Mouse (Mus musculus) liver, postnatal 0 days (tissue): Measurements from ENCODE around the gene Tmem52. TPM values are rescaled to one million over a fixed set of nuclear protein-coding genes. Genes with fewer than 3 reads are reported as not detected.

Source experiments
- ATAC-seq: fragments of 200-750 bp; cut with Nextera tagmentation; 2 replicates; pipeline ENCODE4 v1.8.0; 2017; ENCODE audit warnings: mild to moderate bottlenecking, moderate library complexity
- DNase-seq: peaks from one replicate; pipeline ENCODE4 v3.0.0-alpha.2; 2016
- H3K27ac ChIP-seq: fragments of 300-500 bp; sonication (generic); 2 replicates; pipeline ENCODE4 v1.5.1; 2014; ENCODE audit warnings: antibody characterized with exemption, moderate library complexity, mild to moderate bottlenecking, low read depth
- H3K27me3 ChIP-seq: fragments of 300-500 bp; sonication (generic); 2 replicates; pipeline ENCODE4 v1.6.1; 2014; ENCODE audit warnings: low read length, control low read depth, mixed read lengths; ENCODE audit not compliant: insufficient read depth
- H3K36me3 ChIP-seq: fragments of 300-500 bp; sonication (generic); replicated peaks from 2 replicates; pipeline ENCODE4 v1.6.1; 2014; ENCODE audit warnings: mild to moderate bottlenecking, control low read depth, low read length, moderate library complexity, mixed read lengths; ENCODE audit not compliant: insufficient read depth
- H3K4me1 ChIP-seq: fragments of 300-500 bp; sonication (generic); 2 replicates; pipeline ENCODE4 v1.6.1; 2014; ENCODE audit warnings: antibody characterized with exemption, mild to moderate bottlenecking, control low read depth; ENCODE audit not compliant: insufficient read depth
- H3K4me2 ChIP-seq: fragments of 300-500 bp; sonication (generic); 2 replicates; pipeline ENCODE4 v1.6.1; 2014; ENCODE audit warnings: low read depth, mild to moderate bottlenecking, low read length, moderate library complexity, mixed read lengths
- H3K4me3 ChIP-seq: fragments of 300-500 bp; sonication (generic); 2 replicates; pipeline ENCODE4 v1.5.1; 2014; ENCODE audit warnings: low read depth, low read length
- H3K9ac ChIP-seq: fragments of 300-500 bp; sonication (generic); replicated peaks from 2 replicates; pipeline ENCODE4 v1.6.1; 2014; ENCODE audit warnings: mild to moderate bottlenecking, moderate library complexity
- H3K9me3 ChIP-seq: fragments of 300-500 bp; sonication (generic); 2 replicates; pipeline ENCODE4 v1.6.1; 2016; ENCODE audit warnings: mild to moderate bottlenecking, control low read depth, low read length, mixed read lengths
- CTCF ChIP-seq: sonication (generic); IDR thresholded peaks from 2 replicates; pipeline ENCODE4 v1.5.1; 2016; ENCODE audit warnings: antibody characterized with exemption, low read depth
- EP300 ChIP-seq: IDR thresholded peaks from 2 replicates; pipeline ENCODE4 v1.6.1; 2016; ENCODE audit warnings: antibody characterized with exemption, low read depth, mild to moderate bottlenecking
- WGBS: fragments of 180-500 bp; shearing (Covaris S2); extraction: QIAGEN DNeasy Blood & Tissue Kit; methylation state at CpG from one replicate; pipeline ENCODE4 v1.1.7; 2014; ENCODE audit not compliant: insufficient replicate concordance; 5-methylcytosine and 5-hydroxymethylcytosine counted together
- polyA plus RNA-seq: library from polyadenylated mRNA; unstranded; fragments of >200 nt; fragmentation: Nextera tagmentation; extraction: Ambion mirVana; gene quantifications from 2 replicates; pipeline ENCODE4 v1.2.1, GENCODE M21; 2015

Tmem52 gene
- polyA plus RNA-seq, 1 experiment from 2014 or later, result 0.15 TPM

- ATAC-seq, result peak; percentile 79
- Histone ChIP-seq H3K27me3 (no peaks in the 10 kb centered on the region), H3K36me3 (no peaks in the 10 kb centered on the region), H3K4me2 (peak overlapping the region; percentile 61), H3K4me1 (peaks cover 4% of the 10 kb centered on the region; the same call in 1 of the 2 replicates), H3K27ac (0 out of 2 replicates have a peak overlapping the region, but pooled peaks have one; percentile 35), H3K4me3 (peak overlapping the region; percentile 27; the same call in 1 of the 2 replicates), H3K9ac (no peak overlapping the region), H3K9me3 (no peaks in the 10 kb centered on the region)
- peak; percentile 89 for DNase-seq
- WGBS, result 19% methylated on average over 28 of the region's 28 CpGs
- TF ChIP-seq EP300 (no peak), CTCF (peak; percentile 99)
Observed at GRCm38 (mm10) chr4:155481381-155482124, 12.6 kb downstream of the Tmem52 start.

DNA sequence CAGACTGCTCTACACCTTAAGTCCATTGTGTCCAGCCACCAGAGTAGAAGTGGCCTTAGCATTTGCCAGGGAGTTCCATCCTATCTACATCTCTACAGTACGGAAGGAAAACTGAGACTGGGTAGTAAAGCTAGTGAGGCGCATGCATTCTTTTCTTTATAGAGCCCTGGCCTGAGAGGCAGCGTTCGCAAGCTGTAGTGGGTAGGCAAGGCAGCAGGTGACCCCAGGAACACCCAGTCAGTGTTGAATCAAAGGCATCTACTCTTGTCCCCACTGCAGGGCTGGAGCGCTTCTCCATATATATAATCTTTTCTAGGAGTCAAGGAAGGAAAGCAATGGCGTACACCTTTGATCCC lies 13.2 kb downstream of the Tmem52 start:
- H3K27me3 ChIP-seq, result no peaks in the 10 kb centered on the region
- no peaks in the 10 kb centered on the region for H3K9me3 ChIP-seq
- ATAC-seq, result no peak
- H3K4me2 ChIP-seq, result peak overlapping the region; percentile 61
- no peak overlapping the region for H3K9ac ChIP-seq
- WGBS, result 78% methylated on average over 6 of the region's 6 CpGs
- H3K27ac ChIP-seq, result 0 out of 2 replicates have a peak overlapping the region, but pooled peaks have one; percentile 35
- peaks cover 10% of the 10 kb centered on the region for H3K4me1 ChIP-seq
- H3K4me3 ChIP-seq, result no peak overlapping the region
- DNase-seq, result no peak
- H3K36me3 ChIP-seq, result no peaks in the 10 kb centered on the region
- TF ChIP-seq EP300, result no peak
- TF ChIP-seq CTCF, result no peak

GRCm38 (mm10) chr4:155482733-155483540 lies 14.0 kb downstream of the Tmem52 start:
- Histone ChIP-seq H3K27me3 (no peaks in the 10 kb centered on the region), H3K27ac (no peak overlapping the region), H3K4me2 (no peak overlapping the region), H3K4me3 (no peak overlapping the region), H3K4me1 (peaks cover 17% of the 10 kb centered on the region), H3K9me3 (no peaks in the 10 kb centered on the region), H3K36me3 (no peaks in the 10 kb centered on the region), H3K9ac (no peak overlapping the region)
- 79% methylated on average over 8 of the region's 8 CpGs for WGBS
- TF ChIP-seq EP300 (no peak), CTCF (no peak)
- ATAC-seq, result no peak
- no peak for DNase-seq

DNA sequence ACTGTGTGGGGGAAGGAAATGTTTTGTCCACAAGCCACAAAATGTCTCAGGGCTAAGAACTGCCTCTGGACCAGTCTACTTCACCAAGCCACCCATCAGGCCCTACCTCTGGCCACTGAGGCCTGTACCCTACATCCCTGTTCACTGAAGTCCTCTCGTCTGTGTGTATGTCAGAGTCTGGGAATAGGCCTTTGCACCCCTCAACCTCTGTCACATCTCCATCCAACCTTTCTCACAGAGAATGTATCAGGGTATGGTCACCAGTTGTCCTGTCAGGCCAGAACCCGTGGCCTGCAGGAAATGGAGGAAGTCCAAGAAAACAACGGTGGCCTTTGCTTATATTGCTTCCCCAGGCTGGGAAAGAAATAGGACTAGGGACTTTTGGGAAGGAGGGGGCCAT lies 16.6 kb downstream of the Tmem52 start:
- Histone ChIP-seq H3K9ac (no peak overlapping the region), H3K4me3 (no peak overlapping the region), H3K27ac (no peak overlapping the region), H3K4me1 (peaks cover 43% of the 10 kb centered on the region), H3K27me3 (no peaks in the 10 kb centered on the region), H3K36me3 (no peaks in the 10 kb centered on the region), H3K9me3 (no peaks in the 10 kb centered on the region), H3K4me2 (no peak overlapping the region)
- no peak for TF ChIP-seq EP300
- no peak for TF ChIP-seq CTCF
- ATAC-seq, result no peak
- 47% methylated on average over 3 of the region's 3 CpGs for WGBS
- no peak for DNase-seq

GRCm38 (mm10) chr4:155487746-155488145 lies 18.8 kb downstream of the Tmem52 start:
- ATAC-seq (no peak), DNase-seq (no peak)
- Histone ChIP-seq H3K36me3 (no peaks in the 10 kb centered on the region), H3K27me3 (no peaks in the 10 kb centered on the region), H3K4me3 (no peak overlapping the region), H3K4me1 (peaks cover 44% of the 10 kb centered on the region), H3K9me3 (no peaks in the 10 kb centered on the region), H3K4me2 (peak overlapping the region; percentile 64), H3K9ac (no peak overlapping the region), H3K27ac (peak overlapping the region; percentile 86)
- WGBS, result 27% methylated on average over 3 of the region's 3 CpGs
- no peak for TF ChIP-seq CTCF
- TF ChIP-seq EP300, result no peak
